Mouse (Mus musculus): ENCODE measurements around the gene Gm525.

DNA sequence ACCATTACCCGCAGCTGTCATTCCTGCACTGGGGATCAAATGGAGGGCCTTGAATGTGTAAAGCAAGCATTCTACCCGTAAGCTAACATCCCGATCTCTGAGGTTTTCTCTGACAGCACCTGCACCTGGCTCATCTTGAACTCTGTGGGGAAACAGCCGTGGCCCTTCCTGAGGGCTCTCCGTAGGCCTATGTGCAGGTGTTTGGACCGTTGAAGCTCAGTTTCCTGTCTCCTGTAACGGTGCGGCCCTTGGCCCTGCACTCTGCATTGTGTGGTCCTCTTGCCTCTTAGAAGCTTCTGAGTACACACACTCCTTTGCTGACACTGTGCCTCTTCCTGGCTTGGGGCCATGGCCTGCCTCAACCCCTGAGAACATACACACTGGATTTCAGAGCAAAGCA is 4.0 kb downstream of the Gm525 start:
- TF ChIP-seq CTCF (conservative IDR thresholded peaks at IDR 0.05; ENCODE audit: low read length) (no peak), NANOG (IDR thresholded peaks at IDR 0.05; ENCODE audit: borderline replicate concordance, low read length) (no peak)
